Mouse (Mus musculus): ENCODE data around the gene Adamts16.

Adamts16 gene

GRCm38 (mm10) chr13:70761312-70761711 lies 80.3 kb downstream of the Adamts16 start:
- no peak for DNase-seq

GRCm38 (mm10) chr13:70760186-70760585 lies 81.4 kb downstream of the Adamts16 start:
- no peak for DNase-seq

- DNase-seq: no peak
Observed at GRCm38 (mm10) chr13:70746294-70747008, 95.2 kb downstream of the Adamts16 start.

GRCm38 (mm10) chr13:70744416-70745038 lies 97.1 kb downstream of the Adamts16 start:
- no peak for DNase-seq

GRCm38 (mm10) chr13:70742693-70743092 lies 98.9 kb downstream of the Adamts16 start:
- DNase-seq: no peak

GRCm38 (mm10) chr13:70740281-70741240 lies 101.0 kb downstream of the Adamts16 start:
- no peak for DNase-seq

- no peak for DNase-seq
Observed at GRCm38 (mm10) chr13:70738781-70739180, 102.8 kb downstream of the Adamts16 start.

- no peak for DNase-seq
Observed at GRCm38 (mm10) chr13:70736409-70736808, 105.2 kb downstream of the Adamts16 start.

GRCm38 (mm10) chr13:70734640-70735039 lies 107.0 kb downstream of the Adamts16 start:
- DNase-seq: no peak

GRCm38 (mm10) chr13:70733911-70734310 lies 107.7 kb downstream of the Adamts16 start:
- no peak for DNase-seq

GRCm38 (mm10) chr13:70733206-70733605 lies 108.4 kb downstream of the Adamts16 start:
- no peak for DNase-seq

GRCm38 (mm10) chr13:70732781-70733180 lies 108.8 kb downstream of the Adamts16 start:
- DNase-seq: no peak

GRCm38 (mm10) chr13:70731349-70731748 lies 110.3 kb downstream of the Adamts16 start:
- no peak for DNase-seq

GRCm38 (mm10) chr13:70729996-70730395 lies 111.6 kb downstream of the Adamts16 start:
- DNase-seq: no peak

- DNase-seq: no peak
Observed at GRCm38 (mm10) chr13:70726249-70726648, 115.4 kb downstream of the Adamts16 start.

GRCm38 (mm10) chr13:70724635-70725034 lies 117.0 kb downstream of the Adamts16 start:
- DNase-seq: no peak

- DNase-seq: no peak
Observed at GRCm38 (mm10) chr13:70724108-70724622, 117.4 kb downstream of the Adamts16 start.

- no peak for DNase-seq
Observed at GRCm38 (mm10) chr13:70719994-70720393, 121.6 kb downstream of the Adamts16 start.

GRCm38 (mm10) chr13:70718814-70719213 lies 122.8 kb downstream of the Adamts16 start:
- no peak for DNase-seq

- no peak for DNase-seq
Observed at GRCm38 (mm10) chr13:70716022-70716421, 125.6 kb downstream of the Adamts16 start.

- no peak for DNase-seq
Observed at GRCm38 (mm10) chr13:70714081-70714775, 127.4 kb downstream of the Adamts16 start.

GRCm38 (mm10) chr13:70713331-70713730 lies 128.3 kb downstream of the Adamts16 start:
- DNase-seq: no peak

Data from kidney, adult 9 months (tissue).